9 mouse cellular contexts compared by ENCODE assay signal in genomic region chr3:97159986-97160385, GRCm38 (mm10). TPM values are rescaled to one million over a fixed set of nuclear protein-coding genes. Genes with fewer than 3 reads are reported as not detected.
DNase-seq lines count a peak whose midpoint lies in the region; ATAC-seq and TF ChIP-seq lines count a peak whose summit lies in the region.
"Had no signal": no experiment of that assay in that cellular context is flagged by ENCODE, and none has a peak within 500 bp of the region (broad histone marks: within the 10 kb centered on the region; RNA-seq: fewer than 3 reads in every experiment).

No protein-coding gene starts in this region.

- no peak for ATAC-seq in embryonic facial prominence, embryonic 14.5 days (ENCODE audit: low read depth)
- no peak for ATAC-seq in hindbrain, postnatal 0 days
- no peak for ATAC-seq in midbrain, embryonic 14.5 days (ENCODE audit: low FRiP score, low TSS enrichment)

- no peak for TF ChIP-seq POLR2A in lung, adult 2 months (IDR thresholded peaks at IDR 0.05; ENCODE audit: borderline replicate concordance, extremely low read depth, low read depth, low read length)

- H3K4me2 ChIP-seq in embryonic facial prominence, embryonic 14.5 days (ENCODE audit: low read depth, low read length): peak overlapping the region; percentile 80
- peak overlapping the region; percentile 79 for H3K4me2 ChIP-seq in hindbrain, postnatal 0 days (ENCODE audit: low read depth, low read length)
- peak overlapping the region; percentile 86 for H3K4me2 ChIP-seq in midbrain, embryonic 14.5 days (ENCODE audit: low read length)

- no peak overlapping the region for H3K9ac ChIP-seq in embryonic facial prominence, embryonic 14.5 days (ENCODE audit: low read depth, low read length)
- no peak overlapping the region for H3K9ac ChIP-seq in hindbrain, postnatal 0 days (replicated peaks; ENCODE audit: low read length)
- H3K9ac ChIP-seq in midbrain, embryonic 14.5 days (replicated peaks; ENCODE audit: low read length): no peak overlapping the region

- peaks cover 8% of the 10 kb centered on the region; the same call in 1 of the 2 replicates for H3K4me1 ChIP-seq in embryonic facial prominence, embryonic 14.5 days (ENCODE audit: control insufficient read depth, insufficient read depth, low read length)
- no peaks in the 10 kb centered on the region; the same call in 1 of the 2 replicates for H3K4me1 ChIP-seq in hindbrain, postnatal 0 days (ENCODE audit: insufficient read depth, low read length)
- peaks cover 8% of the 10 kb centered on the region; the same call in 1 of the 2 replicates for H3K4me1 ChIP-seq in midbrain, embryonic 14.5 days (ENCODE audit: control insufficient read depth, insufficient read depth, low read length)
- no peaks in the 10 kb centered on the region; the same call in 1 of the 2 replicates for H3K4me1 ChIP-seq in lung, adult 2 months (ENCODE audit: control insufficient read depth, insufficient read depth, low read length)

- H3K36me3 ChIP-seq in embryonic facial prominence, embryonic 14.5 days (ENCODE audit: control insufficient read depth, insufficient read depth, low read length): no peaks in the 10 kb centered on the region
- no peaks in the 10 kb centered on the region for H3K36me3 ChIP-seq in hindbrain, postnatal 0 days (ENCODE audit: insufficient read depth, low read length)
- H3K36me3 ChIP-seq in midbrain, embryonic 14.5 days (ENCODE audit: control insufficient read depth, insufficient read depth, low read length): no peaks in the 10 kb centered on the region

- no peaks in the 10 kb centered on the region for H3K27me3 ChIP-seq in embryonic facial prominence, embryonic 14.5 days (replicated peaks; ENCODE audit: control insufficient read depth, insufficient read depth, low read length)
- no peaks in the 10 kb centered on the region for H3K27me3 ChIP-seq in hindbrain, postnatal 0 days (ENCODE audit: insufficient read depth, low read length)
- no peaks in the 10 kb centered on the region for H3K27me3 ChIP-seq in midbrain, embryonic 14.5 days (ENCODE audit: control insufficient read depth, insufficient read depth, low read length)

- WGBS in embryonic facial prominence, embryonic 14.5 days: 77% methylated on average over 2 of the region's 2 CpGs
- 82% methylated on average over 2 of the region's 2 CpGs for WGBS in hindbrain, postnatal 0 days
- WGBS in midbrain, embryonic 14.5 days: 79% methylated on average over 2 of the region's 2 CpGs
- 71% methylated on average over 2 of the region's 2 CpGs for WGBS in lung, adult 2 months

- H3K9me3 ChIP-seq in embryonic facial prominence, embryonic 14.5 days (ENCODE audit: control insufficient read depth, low read length): no peaks in the 10 kb centered on the region
- no peaks in the 10 kb centered on the region for H3K9me3 ChIP-seq in hindbrain, postnatal 0 days (ENCODE audit: low read length)
- H3K9me3 ChIP-seq in midbrain, embryonic 14.5 days (ENCODE audit: control insufficient read depth, low read length): no peaks in the 10 kb centered on the region

- H3K4me3 ChIP-seq in layer of hippocampus, adult 2 months: peak overlapping the region; percentile 68
- peak overlapping the region; percentile 87; the same call in 1 of the 2 replicates for H3K4me3 ChIP-seq in embryonic facial prominence, embryonic 14.5 days (ENCODE audit: low read depth, low read length)
- H3K4me3 ChIP-seq in hindbrain, postnatal 0 days (ENCODE audit: low read length): peak overlapping the region; percentile 66; the same call in 1 of the 2 replicates
- H3K4me3 ChIP-seq in midbrain, embryonic 14.5 days (replicated peaks; ENCODE audit: low read depth, low read length): peak overlapping the region; percentile 65; the same call in 1 of the 2 replicates
- no peak overlapping the region for H3K4me3 ChIP-seq in lung, adult 2 months (replicated peaks; ENCODE audit: extremely low read depth, low read depth, low read length)

- no peak for TF ChIP-seq CTCF in layer of hippocampus, adult 2 months (conservative IDR thresholded peaks at IDR 0.05)
- TF ChIP-seq CTCF in hindbrain, postnatal 0 days (IDR thresholded peaks at IDR 0.05; ENCODE audit: low read depth): no peak
- TF ChIP-seq CTCF in lung, adult 2 months (IDR thresholded peaks at IDR 0.05; ENCODE audit: insufficient read depth, low read length): no peak

- no peak overlapping the region for H3K27ac ChIP-seq in layer of hippocampus, adult 2 months
- no peak overlapping the region for H3K27ac ChIP-seq in embryonic facial prominence, embryonic 14.5 days (replicated peaks; ENCODE audit: low read depth, low read length)
- no peak overlapping the region for H3K27ac ChIP-seq in hindbrain, postnatal 0 days
- H3K27ac ChIP-seq in midbrain, embryonic 14.5 days (replicated peaks; ENCODE audit: low read depth, low read length): no peak overlapping the region

- DNase-seq in layer of hippocampus, adult 2 months (ENCODE audit: low spot score in 2 of 2): no peak
- DNase-seq in layer of hippocampus, adult 9-11 months: no peak
- no peak for DNase-seq in embryonic facial prominence, embryonic 14.5 days (ENCODE audit: low spot score)
- DNase-seq in hindbrain, postnatal 0 days (ENCODE audit: low spot score): no peak
- DNase-seq in midbrain, embryonic 14.5 days: no peak
- DNase-seq in lung, adult 2 months: no peak
- no peak for DNase-seq in layer of hippocampus, postnatal 10 days (ENCODE audit: low spot score in 2 of 2)
- DNase-seq in thymus, postnatal 14 days: no peak
- DNase-seq: kidney, postnatal 10 days had no signal

RNA-seq across cellular contexts. Expression of gene Acp6, which starts 1.4 kb away (rescaled TPM):
- total RNA-seq in layer of hippocampus, adult 2 months (2021): 10 to 100 TPM; 35.9 to 37.7 TPM
- polyA plus RNA-seq in embryonic facial prominence, embryonic 14.5 days (2014; fragmentation: Nextera tagmentation; extraction: Ambion mirVana): 31.5 and 35.3 TPM in 2 replicates
- 11.4 and 18.2 TPM in 2 replicates for total RNA-seq in hindbrain, postnatal 0 days (2014; rRNA removed)
- polyA plus RNA-seq in hindbrain, postnatal 0 days (2015; fragmentation: Nextera tagmentation; extraction: Ambion mirVana): 14.9 and 15.8 TPM in 2 replicates
- polyA plus RNA-seq in midbrain, embryonic 14.5 days (2014; fragmentation: Nextera tagmentation; extraction: Ambion mirVana): 11.4 and 11.7 TPM in 2 replicates
- 23.4 and 27.8 TPM in 2 replicates for polyA plus RNA-seq in lung, adult 2 months (2012; rRNA removed)
- 10 to 100 TPM; 19.0 to 23.4 TPM for total RNA-seq in layer of hippocampus, postnatal 10 days (2021)
